Mouse (Mus musculus) bone marrow macrophage, adult 2 months (primary cell): ENCODE measurements around the gene Golga5.

ENCODE experiments used
- CTCF ChIP-seq: IDR thresholded peaks from 2 replicates; pipeline ENCODE4 v1.5.1; 2012; ENCODE audit warnings: low read depth, mild to moderate bottlenecking, low read length, moderate library complexity
- POLR2A ChIP-seq: IDR thresholded peaks from 2 replicates; pipeline ENCODE4 v1.6.1; 2012; ENCODE audit warnings: mild to moderate bottlenecking, low read depth, low read length, borderline replicate concordance

DNA sequence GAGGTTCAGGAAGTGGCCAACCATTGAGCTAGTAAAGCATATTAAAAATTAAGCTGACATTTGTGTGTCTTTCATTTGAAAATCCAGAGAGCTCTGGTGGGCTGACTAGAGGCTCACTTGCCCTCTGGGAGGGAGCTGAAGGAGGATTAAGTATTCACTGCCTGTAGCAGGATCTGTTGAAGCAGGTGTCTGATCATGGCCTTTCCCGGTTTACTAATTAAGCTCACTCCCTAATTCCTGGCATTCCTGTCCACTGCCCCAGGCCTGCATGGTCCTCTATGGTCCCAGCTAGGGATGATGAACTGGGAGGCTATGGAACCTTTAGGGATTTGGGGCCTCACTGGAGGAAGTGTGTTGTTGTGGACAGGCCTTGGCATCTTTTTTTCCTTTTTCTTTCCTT is 66.9 kb downstream of the Golga5 start:
- TF ChIP-seq POLR2A (no peak), CTCF (no peak)
